Mouse (Mus musculus): Measurements from ENCODE around the gene Fam81b. TPM values are rescaled to one million over a fixed set of nuclear protein-coding genes. Genes with fewer than 3 reads are reported as not detected.

Fam81b gene
- polyA plus RNA-seq, 1 experiment from 2014 or later = not detected

GRCm38 (mm10) chr13:76264361-76265026, 40.4 kb downstream of the Fam81b start:
- ATAC-seq (ENCODE audit: extremely low read depth, insufficient number of reproducible peaks, low FRiP score, low TSS enrichment) = no peak
- Histone ChIP-seq H3K4me1 (peaks cover 12% of the 10 kb centered on the region; the same call in 1 of the 2 replicates), H3K4me3 (no peak overlapping the region), H3K36me3 (no peaks in the 10 kb centered on the region), H3K27me3 (replicated peaks) (no peaks in the 10 kb centered on the region), H3K27ac (replicated peaks) (no peak overlapping the region), H3K4me2 (no peak overlapping the region), H3K9me3 (no peaks in the 10 kb centered on the region), H3K9ac (no peak overlapping the region)
- WGBS = 43% methylated on average over 5 of the region's 5 CpGs

GRCm38 (mm10) chr13:76258766-76259165, 46.1 kb downstream of the Fam81b start:
- Histone ChIP-seq H3K36me3 (no peaks in the 10 kb centered on the region), H3K4me1 (no peaks in the 10 kb centered on the region), H3K27ac (replicated peaks) (no peak overlapping the region), H3K27me3 (replicated peaks) (no peaks in the 10 kb centered on the region), H3K9me3 (no peaks in the 10 kb centered on the region), H3K4me3 (no peak overlapping the region), H3K4me2 (no peak overlapping the region), H3K9ac (no peak overlapping the region)
- WGBS = 41% methylated on average over 1 of the region's 1 CpGs
- no peak for ATAC-seq (ENCODE audit: extremely low read depth, insufficient number of reproducible peaks, low FRiP score, low TSS enrichment)

- no peaks in the 10 kb centered on the region for H3K9me3 ChIP-seq
- no peak overlapping the region for H3K9ac ChIP-seq
- H3K27ac ChIP-seq (replicated peaks) = no peak overlapping the region
- H3K4me3 ChIP-seq = no peak overlapping the region
- H3K36me3 ChIP-seq = no peaks in the 10 kb centered on the region
- no peaks in the 10 kb centered on the region for H3K27me3 ChIP-seq (replicated peaks)
- 75% methylated on average over 3 of the region's 3 CpGs for WGBS
- no peak overlapping the region for H3K4me2 ChIP-seq
- ATAC-seq (ENCODE audit: extremely low read depth, insufficient number of reproducible peaks, low FRiP score, low TSS enrichment) = no peak
- H3K4me1 ChIP-seq = no peaks in the 10 kb centered on the region
These were observed 48.5 kb downstream of the Fam81b start for GRCm38 (mm10) chr13:76256350-76256749.

- no peak overlapping the region for H3K9ac ChIP-seq
- H3K27me3 ChIP-seq (replicated peaks) = no peaks in the 10 kb centered on the region
- no peaks in the 10 kb centered on the region for H3K36me3 ChIP-seq
- no peak for ATAC-seq (ENCODE audit: extremely low read depth, insufficient number of reproducible peaks, low FRiP score, low TSS enrichment)
- WGBS = 74% methylated on average over 7 of the region's 7 CpGs
- no peak overlapping the region for H3K27ac ChIP-seq (replicated peaks)
- no peaks in the 10 kb centered on the region for H3K4me1 ChIP-seq
- no peak overlapping the region for H3K4me3 ChIP-seq
- no peaks in the 10 kb centered on the region for H3K9me3 ChIP-seq
- H3K4me2 ChIP-seq = no peak overlapping the region
These were observed 54.8 kb downstream of the Fam81b start for GRCm38 (mm10) chr13:76250092-76250491.

GRCm38 (mm10) chr13:76249066-76249465, 55.8 kb downstream of the Fam81b start:
- H3K4me2 ChIP-seq = no peak overlapping the region
- no peaks in the 10 kb centered on the region for H3K9me3 ChIP-seq
- no peak overlapping the region for H3K9ac ChIP-seq
- ATAC-seq (ENCODE audit: extremely low read depth, insufficient number of reproducible peaks, low FRiP score, low TSS enrichment) = no peak
- no peaks in the 10 kb centered on the region for H3K27me3 ChIP-seq (replicated peaks)
- H3K36me3 ChIP-seq = no peaks in the 10 kb centered on the region
- no peak overlapping the region for H3K4me3 ChIP-seq
- H3K4me1 ChIP-seq = no peaks in the 10 kb centered on the region
- H3K27ac ChIP-seq (replicated peaks) = no peak overlapping the region
- 33% methylated on average over 1 of the region's 1 CpGs for WGBS

- no peaks in the 10 kb centered on the region for H3K36me3 ChIP-seq
- H3K4me2 ChIP-seq = no peak overlapping the region
- no peak overlapping the region for H3K9ac ChIP-seq
- no peaks in the 10 kb centered on the region for H3K9me3 ChIP-seq
- H3K4me3 ChIP-seq = no peak overlapping the region
- no peaks in the 10 kb centered on the region for H3K4me1 ChIP-seq
- no peak for ATAC-seq (ENCODE audit: extremely low read depth, insufficient number of reproducible peaks, low FRiP score, low TSS enrichment)
- H3K27me3 ChIP-seq (replicated peaks) = no peaks in the 10 kb centered on the region
- H3K27ac ChIP-seq (replicated peaks) = no peak overlapping the region
- WGBS = 41% methylated on average over 2 of the region's 2 CpGs
These were observed 89.5 kb downstream of the Fam81b start for GRCm38 (mm10) chr13:76215397-76215796.

GRCm38 (mm10) chr13:76214928-76215327, 89.9 kb downstream of the Fam81b start:
- H3K9me3 ChIP-seq = no peaks in the 10 kb centered on the region
- H3K27me3 ChIP-seq (replicated peaks) = no peaks in the 10 kb centered on the region
- H3K9ac ChIP-seq = no peak overlapping the region
- H3K27ac ChIP-seq (replicated peaks) = no peak overlapping the region
- WGBS = 68% methylated on average over 2 of the region's 2 CpGs
- no peaks in the 10 kb centered on the region for H3K36me3 ChIP-seq
- no peak overlapping the region for H3K4me2 ChIP-seq
- H3K4me3 ChIP-seq = no peak overlapping the region
- ATAC-seq (ENCODE audit: extremely low read depth, insufficient number of reproducible peaks, low FRiP score, low TSS enrichment) = no peak
- H3K4me1 ChIP-seq = no peaks in the 10 kb centered on the region

- Histone ChIP-seq H3K9me3 (no peaks in the 10 kb centered on the region), H3K4me2 (no peak overlapping the region), H3K4me3 (no peak overlapping the region), H3K27me3 (replicated peaks) (no peaks in the 10 kb centered on the region), H3K27ac (replicated peaks) (no peak overlapping the region), H3K36me3 (peaks cover 18% of the 10 kb centered on the region; the same call in 1 of the 2 replicates), H3K9ac (no peak overlapping the region), H3K4me1 (no peaks in the 10 kb centered on the region)
- 80% methylated on average over 4 of the region's 4 CpGs for WGBS
- ATAC-seq (ENCODE audit: extremely low read depth, insufficient number of reproducible peaks, low FRiP score, low TSS enrichment) = no peak
These were observed 104.9 kb downstream of the Fam81b start for GRCm38 (mm10) chr13:76199943-76200342.

GRCm38 (mm10) chr13:76197297-76197848, 107.5 kb downstream of the Fam81b start:
- H3K4me2 ChIP-seq = no peak overlapping the region
- H3K36me3 ChIP-seq = peaks cover 30% of the 10 kb centered on the region
- H3K9ac ChIP-seq = no peak overlapping the region
- H3K27ac ChIP-seq (replicated peaks) = no peak overlapping the region
- no peaks in the 10 kb centered on the region for H3K4me1 ChIP-seq
- H3K4me3 ChIP-seq = no peak overlapping the region
- ATAC-seq (ENCODE audit: extremely low read depth, insufficient number of reproducible peaks, low FRiP score, low TSS enrichment) = no peak
- H3K27me3 ChIP-seq (replicated peaks) = no peaks in the 10 kb centered on the region
- WGBS = 86% methylated on average over 3 of the region's 3 CpGs
- H3K9me3 ChIP-seq = no peaks in the 10 kb centered on the region

- WGBS = 92% methylated on average over 8 of the region's 8 CpGs
- no peak for ATAC-seq (ENCODE audit: extremely low read depth, insufficient number of reproducible peaks, low FRiP score, low TSS enrichment)
- no peaks in the 10 kb centered on the region for H3K9me3 ChIP-seq
These were observed 109.3 kb downstream of the Fam81b start for GRCm38 (mm10) chr13:76195431-76196138.

GRCm38 (mm10) chr13:76194937-76195336, 109.9 kb downstream of the Fam81b start:
- Histone ChIP-seq H3K4me1 (no peaks in the 10 kb centered on the region), H3K4me2 (no peak overlapping the region), H3K36me3 (peaks cover 54% of the 10 kb centered on the region), H3K9ac (no peak overlapping the region), H3K27me3 (replicated peaks) (no peaks in the 10 kb centered on the region), H3K9me3 (no peaks in the 10 kb centered on the region), H3K27ac (replicated peaks) (no peak overlapping the region), H3K4me3 (no peak overlapping the region)
- no peak for ATAC-seq (ENCODE audit: extremely low read depth, insufficient number of reproducible peaks, low FRiP score, low TSS enrichment)

More at GRCm38 (mm10) chr13:76195431-76196138, 109.3 kb downstream of the Fam81b start:
- no peaks in the 10 kb centered on the region for H3K4me1 ChIP-seq
- H3K4me3 ChIP-seq = no peak overlapping the region
- no peak overlapping the region for H3K4me2 ChIP-seq
- H3K9ac ChIP-seq = no peak overlapping the region
- H3K27ac ChIP-seq (replicated peaks) = no peak overlapping the region
- H3K27me3 ChIP-seq (replicated peaks) = no peaks in the 10 kb centered on the region
- H3K36me3 ChIP-seq = peaks cover 47% of the 10 kb centered on the region
